7 mouse cellular contexts compared by ENCODE assay signal in genomic region chr8:72590198-72590597, GRCm38 (mm10). TPM values are rescaled to one million over a fixed set of nuclear protein-coding genes. Genes with fewer than 3 reads are reported as not detected.
DNase-seq lines count a peak whose midpoint lies in the region; ATAC-seq and TF ChIP-seq lines count a peak whose summit lies in the region.

No protein-coding gene starts in this region.

- DNase-seq in hindbrain, postnatal 0 days (ENCODE audit: low spot score): peak; percentile 48
- DNase-seq in 416B (ENCODE audit: low read depth) (peak; percentile 84), ES-CJ7 (ENCODE audit: low read depth, low spot score) (peak; percentile 59)
- peak; percentile 43 to 69 for DNase-seq in kidney, postnatal 36 days
- DNase-seq in spleen, postnatal 4 days (ENCODE audit: low spot score in 2 of 2): peak; percentile 46 to 72

- no peak overlapping the region for H3K4me3 ChIP-seq in hindbrain, postnatal 0 days (ENCODE audit: low read length)
- H3K4me3 ChIP-seq in hindbrain, embryonic 12.5 days: no peak overlapping the region
- no peak overlapping the region for H3K4me3 ChIP-seq in midbrain, embryonic 15.5 days

- H3K27ac ChIP-seq in hindbrain, postnatal 0 days: no peak overlapping the region
- no peak overlapping the region for H3K27ac ChIP-seq in hindbrain, embryonic 12.5 days
- H3K27ac ChIP-seq in midbrain, embryonic 15.5 days: no peak overlapping the region

- TF ChIP-seq CTCF in hindbrain, postnatal 0 days (IDR thresholded peaks at IDR 0.05; ENCODE audit: low read depth): peak; percentile 70

- 0 out of 2 replicates have a peak, but pooled peaks have one; percentile 48 for ATAC-seq in hindbrain, postnatal 0 days
- ATAC-seq in hindbrain, embryonic 12.5 days (ENCODE audit: low FRiP score): no peak
- ATAC-seq in midbrain, embryonic 15.5 days (replicated peaks): no peak

- no peaks in the 10 kb centered on the region for H3K27me3 ChIP-seq in hindbrain, postnatal 0 days (ENCODE audit: insufficient read depth, low read length)
- no peaks in the 10 kb centered on the region for H3K27me3 ChIP-seq in hindbrain, embryonic 12.5 days
- H3K27me3 ChIP-seq in midbrain, embryonic 15.5 days (replicated peaks): no peaks in the 10 kb centered on the region

- WGBS in hindbrain, postnatal 0 days: 76% methylated on average over 2 of the region's 2 CpGs
- WGBS in hindbrain, embryonic 12.5 days: 59% methylated on average over 2 of the region's 2 CpGs
- WGBS in midbrain, embryonic 15.5 days: 53% methylated on average over 2 of the region's 2 CpGs

- no peaks in the 10 kb centered on the region for H3K4me1 ChIP-seq in hindbrain, postnatal 0 days (ENCODE audit: insufficient read depth, low read length)
- no peaks in the 10 kb centered on the region for H3K4me1 ChIP-seq in hindbrain, embryonic 12.5 days
- H3K4me1 ChIP-seq in midbrain, embryonic 15.5 days: no peaks in the 10 kb centered on the region

- no peaks in the 10 kb centered on the region for H3K36me3 ChIP-seq in hindbrain, postnatal 0 days (ENCODE audit: insufficient read depth, low read length)
- no peaks in the 10 kb centered on the region for H3K36me3 ChIP-seq in hindbrain, embryonic 12.5 days
- no peaks in the 10 kb centered on the region for H3K36me3 ChIP-seq in midbrain, embryonic 15.5 days (replicated peaks)

- no peak overlapping the region for H3K4me2 ChIP-seq in hindbrain, postnatal 0 days (ENCODE audit: low read depth, low read length)
- no peak overlapping the region for H3K4me2 ChIP-seq in hindbrain, embryonic 12.5 days (replicated peaks)
- no peak overlapping the region for H3K4me2 ChIP-seq in midbrain, embryonic 15.5 days

- H3K9me3 ChIP-seq in hindbrain, postnatal 0 days (ENCODE audit: low read length): no peaks in the 10 kb centered on the region
- no peaks in the 10 kb centered on the region for H3K9me3 ChIP-seq in hindbrain, embryonic 12.5 days (replicated peaks)
- no peaks in the 10 kb centered on the region for H3K9me3 ChIP-seq in midbrain, embryonic 15.5 days

- no peak overlapping the region for H3K9ac ChIP-seq in hindbrain, postnatal 0 days (replicated peaks; ENCODE audit: low read length)
- H3K9ac ChIP-seq in hindbrain, embryonic 12.5 days: no peak overlapping the region
- H3K9ac ChIP-seq in midbrain, embryonic 15.5 days: no peak overlapping the region

RNA-seq across cellular contexts. Expression of gene Tmem38a, which starts 18.3 kb away (rescaled TPM):
- 63.4 and 71.8 TPM in 2 replicates for total RNA-seq in hindbrain, postnatal 0 days (2014; rRNA removed)
- polyA plus RNA-seq in hindbrain, postnatal 0 days (2015; fragmentation: Nextera tagmentation; extraction: Ambion mirVana): 42.4 and 47.7 TPM in 2 replicates
- polyA plus RNA-seq in hindbrain, embryonic 12.5 days (2016; fragmentation: Nextera tagmentation; extraction: Ambion mirVana): 14.7 and 14.8 TPM in 2 replicates
- 24.5 and 27.0 TPM in 2 replicates for polyA plus RNA-seq in midbrain, embryonic 15.5 days (2015; fragmentation: Nextera tagmentation; extraction: Ambion mirVana)

RNA-seq across cellular contexts. Expression of gene Smim7, which starts 19.3 kb away (rescaled TPM):
- 94.4 and 106 TPM in 2 replicates for total RNA-seq in hindbrain, postnatal 0 days (2014; rRNA removed)
- polyA plus RNA-seq in hindbrain, postnatal 0 days (2015; fragmentation: Nextera tagmentation; extraction: Ambion mirVana): 143 and 154 TPM in 2 replicates
- polyA plus RNA-seq in hindbrain, embryonic 12.5 days (2016; fragmentation: Nextera tagmentation; extraction: Ambion mirVana): 121 and 124 TPM in 2 replicates
- 120 and 129 TPM in 2 replicates for polyA plus RNA-seq in midbrain, embryonic 15.5 days (2015; fragmentation: Nextera tagmentation; extraction: Ambion mirVana)

RNA-seq across cellular contexts. Expression of gene Med26, which starts 42.1 kb away (rescaled TPM):
- total RNA-seq in hindbrain, postnatal 0 days (2014; rRNA removed): 12.4 and 15.2 TPM in 2 replicates
- polyA plus RNA-seq in hindbrain, postnatal 0 days (2015; fragmentation: Nextera tagmentation; extraction: Ambion mirVana): 14.0 and 15.5 TPM in 2 replicates
- polyA plus RNA-seq in hindbrain, embryonic 12.5 days (2016; fragmentation: Nextera tagmentation; extraction: Ambion mirVana): 17.7 and 22.0 TPM in 2 replicates
- polyA plus RNA-seq in midbrain, embryonic 15.5 days (2015; fragmentation: Nextera tagmentation; extraction: Ambion mirVana): 19.1 and 20.3 TPM in 2 replicates

RNA-seq across cellular contexts. Expression of gene Nwd1, which starts 56.3 kb away (rescaled TPM):
- 42.1 and 50.7 TPM in 2 replicates for total RNA-seq in hindbrain, postnatal 0 days (2014; rRNA removed)
- polyA plus RNA-seq in hindbrain, postnatal 0 days (2015; fragmentation: Nextera tagmentation; extraction: Ambion mirVana): 2.9 and 3.1 TPM in 2 replicates
- polyA plus RNA-seq in hindbrain, embryonic 12.5 days (2016; fragmentation: Nextera tagmentation; extraction: Ambion mirVana): 0.64 and 0.68 TPM in 2 replicates
- polyA plus RNA-seq in midbrain, embryonic 15.5 days (2015; fragmentation: Nextera tagmentation; extraction: Ambion mirVana): 1.7 TPM in 2 replicates
